Mouse (Mus musculus): ENCODE measurements at regions not wholly inside any gene's neighbourhood (a gene's known extent, or its start where the extent isn't known, plus 50 kb on each side); places are given as distances from the start of the nearest gene placed in this dataset.
A peak's percentile ranks its signal among the peaks of the same experiment; 100 is the strongest.

- no peaks in the 10 kb centered on the region for H3K27me3 ChIP-seq
- H3K4me2 ChIP-seq (replicated peaks) = no peak overlapping the region
- no peak overlapping the region for H3K9ac ChIP-seq (replicated peaks)
- H3K4me3 ChIP-seq = no peak overlapping the region
- H3K4me1 ChIP-seq = no peaks in the 10 kb centered on the region
- ATAC-seq (replicated peaks) = no peak
- H3K36me3 ChIP-seq = no peaks in the 10 kb centered on the region
- H3K27ac ChIP-seq (replicated peaks) = no peak overlapping the region
- 50% methylated on average over 7 of the region's 7 CpGs for WGBS
- no peaks in the 10 kb centered on the region for H3K9me3 ChIP-seq
Measured at GRCm38 (mm10) chr11:112163681-112164265, 618.3 kb upstream of the Sox9 start.

- no peak overlapping the region for H3K4me2 ChIP-seq (replicated peaks)
Measured at GRCm38 (mm10) chr11:112173585-112173984, 608.4 kb upstream of the Sox9 start.

GRCm38 (mm10) chr11:112175302-112175701, 606.7 kb upstream of the Sox9 start:
- H3K4me1 ChIP-seq = no peaks in the 10 kb centered on the region
- 93% methylated on average over 6 of the region's 6 CpGs for WGBS
- H3K4me2 ChIP-seq (replicated peaks) = no peak overlapping the region
- no peak overlapping the region for H3K9ac ChIP-seq (replicated peaks)
- H3K9me3 ChIP-seq = no peaks in the 10 kb centered on the region
- no peak for ATAC-seq (replicated peaks)
- no peak overlapping the region for H3K4me3 ChIP-seq
- H3K27ac ChIP-seq (replicated peaks) = no peak overlapping the region
- H3K36me3 ChIP-seq = no peaks in the 10 kb centered on the region
- H3K27me3 ChIP-seq = no peaks in the 10 kb centered on the region

More at GRCm38 (mm10) chr11:112173585-112173984, 608.4 kb upstream of the Sox9 start:
- no peaks in the 10 kb centered on the region for H3K36me3 ChIP-seq
- H3K4me1 ChIP-seq = no peaks in the 10 kb centered on the region
- H3K4me3 ChIP-seq = no peak overlapping the region
- no peak for ATAC-seq (replicated peaks)
- H3K27me3 ChIP-seq = no peaks in the 10 kb centered on the region
- 83% methylated on average over 10 of the region's 10 CpGs for whole genome bisulfite sequencing
- H3K27ac ChIP-seq (replicated peaks) = no peak overlapping the region
- H3K9ac ChIP-seq (replicated peaks) = no peak overlapping the region
- no peaks in the 10 kb centered on the region for H3K9me3 ChIP-seq

GRCm38 (mm10) chr11:112180666-112181065, 601.4 kb upstream of the Sox9 start:
- WGBS = 79% methylated on average over 10 of the region's 10 CpGs
- Histone ChIP-seq H3K4me2 (replicated peaks) (no peak overlapping the region), H3K9me3 (no peaks in the 10 kb centered on the region), H3K4me1 (no peaks in the 10 kb centered on the region), H3K27ac (replicated peaks) (no peak overlapping the region), H3K27me3 (no peaks in the 10 kb centered on the region), H3K9ac (replicated peaks) (no peak overlapping the region), H3K4me3 (no peak overlapping the region), H3K36me3 (no peaks in the 10 kb centered on the region)
- no peak for ATAC-seq (replicated peaks)

- Histone ChIP-seq H3K9me3 (no peaks in the 10 kb centered on the region), H3K4me3 (no peak overlapping the region), H3K4me1 (peaks cover 11% of the 10 kb centered on the region), H3K27me3 (no peaks in the 10 kb centered on the region), H3K9ac (replicated peaks) (no peak overlapping the region), H3K36me3 (no peaks in the 10 kb centered on the region), H3K4me2 (replicated peaks) (peak overlapping the region; percentile 27), H3K27ac (replicated peaks) (0 out of 2 replicates have a peak overlapping the region, but pooled peaks have one; percentile 27)
- 2% methylated on average over 18 of the region's 18 CpGs for WGBS
- ATAC-seq (replicated peaks) = peak; percentile 93
Measured at GRCm38 (mm10) chr11:112197620-112198268, 584.3 kb upstream of the Sox9 start.

- WGBS = 41% methylated on average over 2 of the region's 2 CpGs
- H3K27ac ChIP-seq (replicated peaks) = no peak overlapping the region
- no peak overlapping the region for H3K9ac ChIP-seq (replicated peaks)
- H3K4me2 ChIP-seq (replicated peaks) = no peak overlapping the region
- H3K9me3 ChIP-seq = no peaks in the 10 kb centered on the region
- H3K4me1 ChIP-seq = peaks cover 6% of the 10 kb centered on the region; the same call in 1 of the 2 replicates
- no peak for ATAC-seq (replicated peaks)
- no peak overlapping the region for H3K4me3 ChIP-seq
- H3K36me3 ChIP-seq = no peaks in the 10 kb centered on the region
- no peaks in the 10 kb centered on the region for H3K27me3 ChIP-seq
Measured at GRCm38 (mm10) chr11:112204561-112204960, 577.5 kb upstream of the Sox9 start.

- no peaks in the 10 kb centered on the region for H3K36me3 ChIP-seq
- no peaks in the 10 kb centered on the region for H3K4me1 ChIP-seq
- no peaks in the 10 kb centered on the region for H3K9me3 ChIP-seq
- no peak for ATAC-seq (replicated peaks)
- WGBS = 32% methylated on average over 4 of the region's 4 CpGs
- H3K27me3 ChIP-seq = no peaks in the 10 kb centered on the region
- H3K4me3 ChIP-seq = no peak overlapping the region
- H3K27ac ChIP-seq (replicated peaks) = no peak overlapping the region
- H3K4me2 ChIP-seq (replicated peaks) = no peak overlapping the region
- H3K9ac ChIP-seq (replicated peaks) = no peak overlapping the region
Measured at GRCm38 (mm10) chr11:112209414-112209813, 572.6 kb upstream of the Sox9 start.

GRCm38 (mm10) chr11:112219046-112219720, 562.8 kb upstream of the Sox9 start:
- no peaks in the 10 kb centered on the region for H3K36me3 ChIP-seq
- no peak for ATAC-seq (replicated peaks)
- H3K4me2 ChIP-seq (replicated peaks) = no peak overlapping the region
- H3K9me3 ChIP-seq = no peaks in the 10 kb centered on the region
- H3K27me3 ChIP-seq = no peaks in the 10 kb centered on the region
- H3K27ac ChIP-seq (replicated peaks) = no peak overlapping the region
- no peak overlapping the region for H3K9ac ChIP-seq (replicated peaks)
- H3K4me3 ChIP-seq = no peak overlapping the region
- no peaks in the 10 kb centered on the region for H3K4me1 ChIP-seq
- WGBS = 88% methylated on average over 5 of the region's 5 CpGs

- H3K4me2 ChIP-seq (replicated peaks) = no peak overlapping the region
- H3K36me3 ChIP-seq = no peaks in the 10 kb centered on the region
- no peak overlapping the region for H3K4me3 ChIP-seq
- 57% methylated on average over 7 of the region's 7 CpGs for WGBS
- H3K9ac ChIP-seq (replicated peaks) = no peak overlapping the region
- no peaks in the 10 kb centered on the region for H3K27me3 ChIP-seq
- H3K4me1 ChIP-seq = 0 out of 2 replicates have a peak, but pooled peaks cover 3% of the 10 kb centered on the region
- peak; percentile 82 for ATAC-seq (replicated peaks)
- no peaks in the 10 kb centered on the region for H3K9me3 ChIP-seq
- no peak overlapping the region for H3K27ac ChIP-seq (replicated peaks)
Measured at GRCm38 (mm10) chr11:112234492-112235116, 547.4 kb upstream of the Sox9 start.

GRCm38 (mm10) chr11:112238960-112239884, 542.8 kb upstream of the Sox9 start:
- Histone ChIP-seq H3K9ac (replicated peaks) (no peak overlapping the region), H3K9me3 (no peaks in the 10 kb centered on the region), H3K4me3 (no peak overlapping the region), H3K27ac (replicated peaks) (no peak overlapping the region), H3K4me1 (0 out of 2 replicates have a peak, but pooled peaks cover 3% of the 10 kb centered on the region), H3K27me3 (no peaks in the 10 kb centered on the region), H3K4me2 (replicated peaks) (no peak overlapping the region), H3K36me3 (no peaks in the 10 kb centered on the region)
- ATAC-seq (replicated peaks) = no peak
- WGBS = 78% methylated on average over 19 of the region's 19 CpGs

- no peaks in the 10 kb centered on the region for H3K27me3 ChIP-seq
- no peak for ATAC-seq (replicated peaks)
Measured at GRCm38 (mm10) chr11:112252548-112252947, 529.5 kb upstream of the Sox9 start.

More at GRCm38 (mm10) chr11:112252548-112252947, 529.5 kb upstream of the Sox9 start:
- 96% methylated on average over 1 of the region's 1 CpGs for WGBS
- H3K36me3 ChIP-seq = no peaks in the 10 kb centered on the region
- no peak overlapping the region for H3K4me2 ChIP-seq (replicated peaks)
- no peaks in the 10 kb centered on the region for H3K9me3 ChIP-seq
- no peak overlapping the region for H3K4me3 ChIP-seq
- H3K9ac ChIP-seq (replicated peaks) = no peak overlapping the region
- no peak overlapping the region for H3K27ac ChIP-seq (replicated peaks)
- H3K4me1 ChIP-seq = no peaks in the 10 kb centered on the region
